Mouse (Mus musculus) embryonic fibroblast, embryonic 13.5 days (primary cell): ENCODE data around the gene Mgat4b.

Experiments used
- CTCF ChIP-seq: IDR thresholded peaks from 2 replicates; pipeline ENCODE4 v1.5.1; 2011; ENCODE audit warnings: mild to moderate bottlenecking, control low read depth, low read length, moderate library complexity, borderline replicate concordance; ENCODE audit not compliant: insufficient read depth
- POLR2A ChIP-seq: IDR thresholded peaks from 2 replicates; pipeline ENCODE4 v1.6.1; 2011; ENCODE audit warnings: low read depth, mild to moderate bottlenecking, control low read depth, low read length, moderate library complexity

- TF ChIP-seq CTCF = no peak
- no peak for TF ChIP-seq POLR2A
These were observed 34.3 kb upstream of the Mgat4b start for GRCm38 (mm10) chr11:50176351-50176750.
